Mouse (Mus musculus) neural tube, embryonic 12.5 days (tissue): Measurements from ENCODE around the gene Eml6. TPM values are rescaled to one million over a fixed set of nuclear protein-coding genes. Genes with fewer than 3 reads are reported as not detected.

ENCODE experiments used
- ATAC-seq: fragments of 200-750 bp; cut with Nextera tagmentation; 2 replicates; pipeline ENCODE4 v1.8.0; 2017; ENCODE audit warnings: low read depth, mild to moderate bottlenecking, moderate TSS enrichment, moderate library complexity; ENCODE audit not compliant: low FRiP score
- H3K27ac ChIP-seq: fragments of 300-500 bp; sonication (generic); 2 replicates; pipeline ENCODE4 v1.5.1; 2016
- H3K27me3 ChIP-seq: fragments of 300-500 bp; sonication (generic); replicated peaks from 2 replicates; pipeline ENCODE4 v1.6.1; 2016; ENCODE audit warnings: mild to moderate bottlenecking
- H3K36me3 ChIP-seq: fragments of 300-500 bp; sonication (generic); 2 replicates; pipeline ENCODE4 v1.6.1; 2016; ENCODE audit warnings: mild to moderate bottlenecking
- H3K4me1 ChIP-seq: fragments of 300-500 bp; sonication (generic); 2 replicates; pipeline ENCODE4 v1.6.1; 2016
- H3K4me2 ChIP-seq: fragments of 300-500 bp; sonication (generic); replicated peaks from 2 replicates; pipeline ENCODE4 v1.6.1; 2016; ENCODE audit warnings: mild to moderate bottlenecking
- H3K4me3 ChIP-seq: fragments of 300-500 bp; sonication (generic); 2 replicates; pipeline ENCODE4 v1.5.1; 2016
- H3K9ac ChIP-seq: fragments of 300-500 bp; sonication (generic); 2 replicates; pipeline ENCODE4 v1.6.1; 2016; ENCODE audit warnings: mild to moderate bottlenecking
- H3K9me3 ChIP-seq: fragments of 300-500 bp; sonication (generic); 2 replicates; pipeline ENCODE4 v1.6.1; 2016; ENCODE audit warnings: mild to moderate bottlenecking
- WGBS: fragments of 180-500 bp; shearing (Covaris S2); methylation state at CpG from one replicate; pipeline ENCODE4 v1.1.7; 2016; 5-methylcytosine and 5-hydroxymethylcytosine counted together
- polyA plus RNA-seq: library from polyadenylated mRNA; unstranded; fragments of >200 nt; fragmentation: Nextera tagmentation; extraction: Ambion mirVana; gene quantifications from 2 replicates; pipeline ENCODE4 v1.2.1, GENCODE M21; 2016

Gene Eml6
- polyA plus RNA-seq, 1 experiment from 2014 or later, result 3.7 TPM

DNA sequence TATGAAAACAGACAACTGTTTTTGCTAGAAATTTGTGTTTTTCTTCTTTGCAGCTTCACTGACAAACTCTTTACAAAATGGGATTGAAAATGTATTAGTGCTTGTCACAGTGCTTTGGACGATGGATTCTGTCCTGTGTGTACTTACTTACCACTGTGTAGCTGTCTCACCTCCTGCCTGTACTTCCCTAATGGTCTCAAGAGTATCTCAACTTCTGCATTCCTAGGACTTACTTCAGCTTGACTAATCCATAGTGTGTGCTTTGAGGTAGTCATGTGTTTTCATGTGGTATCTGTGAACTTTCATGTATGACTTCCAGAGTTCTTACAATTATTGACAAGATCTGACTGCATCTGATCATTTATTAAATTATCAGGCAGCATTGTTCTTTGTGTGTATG, 297.9 kb downstream of the Eml6 start:
- no peak for ATAC-seq
- no peak overlapping the region for H3K27ac ChIP-seq
- H3K27me3 ChIP-seq, result no peaks in the 10 kb centered on the region
- WGBS, result 81% methylated on average over 1 of the region's 1 CpGs
- H3K4me1 ChIP-seq, result no peaks in the 10 kb centered on the region
- H3K9ac ChIP-seq, result no peak overlapping the region
- H3K4me3 ChIP-seq, result no peak overlapping the region
- no peaks in the 10 kb centered on the region for H3K9me3 ChIP-seq
- no peaks in the 10 kb centered on the region for H3K36me3 ChIP-seq
- no peak overlapping the region for H3K4me2 ChIP-seq

DNA sequence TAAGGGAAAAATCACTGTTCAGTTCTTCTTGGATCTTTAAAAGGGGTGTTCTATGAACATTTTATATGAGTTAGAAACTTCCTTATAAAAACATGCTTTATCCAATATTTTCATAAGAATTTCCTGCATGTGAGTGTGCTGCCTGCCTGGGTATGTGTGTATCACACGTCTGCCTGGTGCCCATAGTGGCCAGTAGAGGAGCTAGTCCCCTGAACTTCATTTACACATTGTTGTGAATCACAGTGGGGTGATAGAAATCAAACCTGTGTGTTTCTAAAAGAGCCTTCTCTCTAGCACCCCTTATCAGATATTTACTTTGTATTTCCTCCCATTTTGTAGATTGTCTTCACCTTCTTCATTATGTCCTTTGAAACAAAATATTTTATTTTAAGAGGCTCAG, 300.2 kb downstream of the Eml6 start:
- H3K27ac ChIP-seq, result no peak overlapping the region
- no peak for ATAC-seq
- H3K9ac ChIP-seq, result no peak overlapping the region
- no peaks in the 10 kb centered on the region for H3K36me3 ChIP-seq
- H3K4me1 ChIP-seq, result no peaks in the 10 kb centered on the region
- H3K27me3 ChIP-seq, result no peaks in the 10 kb centered on the region
- H3K4me2 ChIP-seq, result no peak overlapping the region
- H3K9me3 ChIP-seq, result no peaks in the 10 kb centered on the region
- 73% methylated on average over 1 of the region's 1 CpGs for whole genome bisulfite sequencing
- no peak overlapping the region for H3K4me3 ChIP-seq

DNA sequence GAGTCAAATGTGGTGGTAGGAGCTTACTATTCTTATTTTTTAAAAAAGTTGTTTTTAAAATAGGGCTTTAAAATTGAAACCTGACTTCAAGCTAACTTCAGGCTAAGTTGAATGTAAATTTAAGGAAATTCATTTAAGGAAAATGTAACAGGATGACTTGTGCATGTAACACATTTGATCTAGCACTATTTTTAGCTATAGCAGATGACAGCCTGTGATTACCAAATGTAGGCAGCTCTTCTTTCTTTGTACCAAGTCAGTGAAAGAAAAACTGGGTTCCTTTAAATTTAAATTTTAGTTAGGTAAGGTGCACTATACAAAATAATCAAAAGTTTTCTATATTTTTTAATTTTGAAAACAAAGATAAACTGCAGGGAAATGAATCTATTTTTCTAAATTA, 300.7 kb downstream of the Eml6 start:
- Histone ChIP-seq H3K27ac (no peak overlapping the region), H3K4me3 (no peak overlapping the region), H3K4me1 (no peaks in the 10 kb centered on the region), H3K27me3 (no peaks in the 10 kb centered on the region), H3K9ac (no peak overlapping the region), H3K4me2 (no peak overlapping the region), H3K9me3 (no peaks in the 10 kb centered on the region), H3K36me3 (no peaks in the 10 kb centered on the region)
- no peak for ATAC-seq

DNA sequence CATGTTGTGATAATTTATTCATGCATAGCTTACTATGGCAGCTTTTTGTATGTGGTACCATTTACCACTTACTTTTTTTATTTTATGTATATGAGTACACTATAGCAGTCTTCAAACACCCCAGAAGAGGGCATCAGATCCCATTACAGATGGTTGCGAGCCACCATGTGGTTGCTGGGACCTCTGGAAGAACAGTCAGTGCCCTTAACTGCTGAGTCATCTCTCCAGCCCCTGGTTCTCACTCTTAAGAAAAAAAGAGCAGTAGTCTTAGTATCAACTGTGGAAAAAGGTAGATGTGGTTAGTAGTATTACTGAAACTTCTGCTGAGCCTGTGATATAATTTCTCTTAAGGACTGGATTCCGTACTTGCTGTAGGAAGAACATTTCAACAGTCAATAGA, 301.6 kb downstream of the Eml6 start:
- Histone ChIP-seq H3K4me2 (no peak overlapping the region), H3K4me3 (no peak overlapping the region), H3K27me3 (no peaks in the 10 kb centered on the region), H3K36me3 (no peaks in the 10 kb centered on the region), H3K4me1 (no peaks in the 10 kb centered on the region), H3K9me3 (no peaks in the 10 kb centered on the region), H3K27ac (no peak overlapping the region), H3K9ac (no peak overlapping the region)
- WGBS, result 98% methylated on average over 2 of the region's 2 CpGs
- no peak for ATAC-seq

DNA sequence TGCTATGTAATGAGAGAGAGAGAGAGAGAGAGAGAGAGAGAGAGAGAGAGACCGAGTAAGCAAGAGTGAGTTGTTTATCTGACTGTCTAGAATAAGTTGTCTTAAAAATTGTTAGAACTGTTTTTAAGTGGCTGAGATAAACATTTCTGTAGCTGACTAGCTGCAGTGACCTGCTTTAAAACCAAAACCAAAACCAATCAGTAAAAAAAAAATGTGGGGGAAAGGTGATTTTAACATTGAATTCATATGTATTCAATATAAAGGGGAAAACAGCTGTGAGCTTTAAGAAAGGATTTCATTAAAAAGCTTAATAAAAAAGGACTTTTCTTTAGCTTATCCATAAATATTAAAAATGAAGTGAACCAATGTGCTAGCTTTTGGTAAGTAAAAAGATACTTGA, 306.2 kb downstream of the Eml6 start:
- WGBS, result 87% methylated on average over 1 of the region's 1 CpGs
- Histone ChIP-seq H3K4me2 (no peak overlapping the region), H3K27ac (no peak overlapping the region), H3K4me3 (no peak overlapping the region), H3K27me3 (no peaks in the 10 kb centered on the region), H3K9me3 (no peaks in the 10 kb centered on the region), H3K9ac (no peak overlapping the region), H3K36me3 (no peaks in the 10 kb centered on the region), H3K4me1 (no peaks in the 10 kb centered on the region)
- no peak for ATAC-seq

DNA sequence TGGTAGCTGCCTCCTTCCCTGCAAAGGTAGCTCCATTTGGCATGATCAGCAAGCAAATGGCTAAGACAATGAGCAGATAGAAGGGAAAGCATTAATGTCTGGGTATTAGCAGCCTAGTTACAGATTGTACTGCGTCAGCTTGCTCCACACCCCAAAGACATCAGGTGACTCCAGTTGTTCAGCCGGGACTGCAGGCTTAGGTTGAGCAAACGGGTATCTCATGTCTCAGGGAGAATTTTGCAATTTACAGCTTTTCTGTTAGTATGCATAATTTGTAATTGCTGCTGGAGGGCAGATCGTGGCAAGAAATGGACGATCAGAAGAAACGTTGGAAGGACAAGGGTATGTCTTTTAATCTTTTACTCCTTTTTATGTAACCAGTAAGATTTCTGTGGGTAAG, 307.3 kb downstream of the Eml6 start:
- H3K4me2 ChIP-seq, result no peak overlapping the region
- H3K9ac ChIP-seq, result no peak overlapping the region
- no peak overlapping the region for H3K4me3 ChIP-seq
- no peaks in the 10 kb centered on the region for H3K27me3 ChIP-seq
- ATAC-seq, result no peak
- H3K4me1 ChIP-seq, result no peaks in the 10 kb centered on the region
- H3K9me3 ChIP-seq, result no peaks in the 10 kb centered on the region
- H3K36me3 ChIP-seq, result no peaks in the 10 kb centered on the region; the same call in 1 of the 2 replicates
- WGBS, result 83% methylated on average over 6 of the region's 6 CpGs
- no peak overlapping the region for H3K27ac ChIP-seq

DNA sequence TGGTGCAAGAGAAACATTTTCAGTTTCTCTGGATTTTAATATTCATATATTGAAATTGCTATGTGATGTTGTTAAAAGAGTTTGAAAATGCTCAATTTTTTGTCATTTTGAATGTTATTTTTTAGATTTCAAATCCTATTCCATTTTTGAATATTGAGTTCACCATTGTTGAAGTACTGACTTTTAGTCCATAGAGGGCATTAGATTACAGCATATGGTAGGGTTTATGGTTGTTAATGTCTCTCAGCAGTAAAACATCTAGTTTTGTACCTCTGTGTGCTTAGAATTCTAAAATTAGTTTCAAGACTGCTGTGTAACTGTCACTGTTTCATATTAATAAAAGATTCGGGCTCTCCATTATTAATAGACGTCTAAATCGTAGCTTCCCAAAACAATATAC, 310.3 kb downstream of the Eml6 start:
- no peak for ATAC-seq
- 96% methylated on average over 3 of the region's 3 CpGs for WGBS
- Histone ChIP-seq H3K9me3 (no peaks in the 10 kb centered on the region), H3K27me3 (no peaks in the 10 kb centered on the region), H3K4me3 (no peak overlapping the region), H3K36me3 (no peaks in the 10 kb centered on the region; the same call in 1 of the 2 replicates), H3K9ac (no peak overlapping the region), H3K27ac (no peak overlapping the region), H3K4me1 (no peaks in the 10 kb centered on the region), H3K4me2 (no peak overlapping the region)

DNA sequence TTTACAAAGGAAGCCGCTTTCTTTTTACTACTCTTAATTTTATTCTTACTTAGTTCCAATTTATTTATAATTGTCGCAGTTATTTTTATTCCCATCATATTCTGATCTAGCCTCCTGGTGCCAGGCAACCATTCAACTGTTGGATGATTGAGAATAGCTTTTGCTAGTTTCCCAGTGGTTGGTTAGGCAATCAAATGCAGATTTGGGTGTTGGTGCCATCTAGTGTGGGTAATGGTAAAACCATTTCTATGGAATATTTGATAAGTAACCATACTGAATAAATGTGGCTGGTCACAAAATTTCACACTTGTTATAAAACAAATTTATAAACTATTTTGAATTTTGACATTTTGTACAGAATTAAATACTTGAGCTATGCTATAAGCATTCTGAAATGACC, 311.0 kb downstream of the Eml6 start:
- Histone ChIP-seq H3K27me3 (no peaks in the 10 kb centered on the region), H3K9ac (no peak overlapping the region), H3K36me3 (no peaks in the 10 kb centered on the region; the same call in 1 of the 2 replicates), H3K4me3 (no peak overlapping the region), H3K4me1 (no peaks in the 10 kb centered on the region), H3K27ac (no peak overlapping the region), H3K4me2 (no peak overlapping the region), H3K9me3 (no peaks in the 10 kb centered on the region)
- 95% methylated on average over 2 of the region's 2 CpGs for WGBS
- no peak for ATAC-seq

DNA sequence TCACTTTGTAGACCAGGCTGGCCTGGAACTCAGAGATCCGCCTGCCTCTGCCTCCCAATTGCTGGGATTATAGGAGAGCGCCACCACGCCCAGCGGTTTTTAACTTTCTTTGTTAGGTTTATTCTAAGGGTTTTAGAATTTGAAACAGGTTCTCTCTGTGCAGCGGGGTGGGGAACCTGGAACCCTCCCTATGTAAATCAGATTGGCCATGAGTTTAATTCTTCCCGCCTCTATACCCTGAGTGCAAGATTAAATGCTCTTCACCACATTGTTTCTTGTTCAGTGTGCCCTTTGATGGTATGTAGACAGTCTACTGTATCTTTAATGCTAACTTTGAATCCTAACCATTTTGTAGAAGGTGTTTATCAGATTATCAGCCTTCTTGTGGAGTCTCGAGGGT, 311.7 kb downstream of the Eml6 start:
- no peak overlapping the region for H3K9ac ChIP-seq
- no peaks in the 10 kb centered on the region for H3K27me3 ChIP-seq
- H3K9me3 ChIP-seq, result no peaks in the 10 kb centered on the region
- H3K36me3 ChIP-seq, result no peaks in the 10 kb centered on the region; the same call in 1 of the 2 replicates
- no peaks in the 10 kb centered on the region for H3K4me1 ChIP-seq
- H3K4me3 ChIP-seq, result no peak overlapping the region
- ATAC-seq, result no peak
- no peak overlapping the region for H3K4me2 ChIP-seq
- H3K27ac ChIP-seq, result no peak overlapping the region
- WGBS, result 88% methylated on average over 7 of the region's 7 CpGs

DNA sequence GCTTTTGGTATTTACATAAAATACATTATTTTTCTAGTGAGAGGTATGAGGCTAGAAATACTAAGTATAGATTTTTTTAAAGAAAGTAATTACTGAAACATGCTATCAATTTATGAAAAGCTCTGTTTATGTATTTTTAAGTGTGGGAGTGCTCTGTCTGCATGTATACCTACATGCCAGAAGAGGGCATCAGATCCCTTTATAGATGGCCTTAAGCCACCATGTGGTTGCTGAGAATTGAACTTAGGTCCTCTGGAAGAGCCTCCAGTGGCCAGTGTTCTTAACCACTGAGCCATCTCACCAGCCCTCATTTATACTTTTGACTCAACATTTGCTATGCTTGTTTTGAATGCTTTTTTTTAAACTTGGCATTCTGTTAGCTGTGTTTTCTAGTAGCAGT, 316.3 kb downstream of the Eml6 start:
- peaks cover 21% of the 10 kb centered on the region for H3K36me3 ChIP-seq
- no peak for ATAC-seq

DNA sequence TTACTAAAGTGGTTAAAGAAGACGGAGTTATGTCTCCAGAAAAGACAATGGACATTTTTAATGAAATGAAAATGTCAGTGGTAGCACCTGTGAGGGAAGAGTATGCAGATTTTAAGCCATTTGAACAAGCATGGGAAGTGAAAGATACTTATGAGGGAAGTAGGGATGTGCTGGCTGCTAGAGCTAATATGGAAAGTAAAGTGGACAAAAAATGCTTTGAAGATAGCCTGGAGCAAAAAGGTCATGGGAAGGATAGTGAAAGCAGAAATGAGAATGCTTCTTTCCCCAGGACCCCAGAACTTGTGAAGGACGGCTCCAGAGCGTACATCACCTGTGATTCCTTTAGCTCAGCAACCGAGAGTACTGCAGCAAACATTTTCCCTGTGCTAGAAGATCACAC, 319.0 kb downstream of the Eml6 start:
- H3K27me3 ChIP-seq, result no peaks in the 10 kb centered on the region
- no peak overlapping the region for H3K4me2 ChIP-seq
- WGBS, result 93% methylated on average over 4 of the region's 4 CpGs
- no peak overlapping the region for H3K9ac ChIP-seq
- H3K4me3 ChIP-seq, result no peak overlapping the region
- no peak overlapping the region for H3K27ac ChIP-seq
- no peaks in the 10 kb centered on the region for H3K4me1 ChIP-seq
- H3K36me3 ChIP-seq, result peaks cover 21% of the 10 kb centered on the region
- no peaks in the 10 kb centered on the region for H3K9me3 ChIP-seq
- ATAC-seq, result no peak

More for the DNA sequence above, 316.3 kb downstream of the Eml6 start:
- Histone ChIP-seq H3K9ac (no peak overlapping the region), H3K27me3 (no peaks in the 10 kb centered on the region), H3K4me2 (no peak overlapping the region), H3K4me3 (no peak overlapping the region), H3K27ac (no peak overlapping the region), H3K4me1 (no peaks in the 10 kb centered on the region), H3K9me3 (no peaks in the 10 kb centered on the region)

DNA sequence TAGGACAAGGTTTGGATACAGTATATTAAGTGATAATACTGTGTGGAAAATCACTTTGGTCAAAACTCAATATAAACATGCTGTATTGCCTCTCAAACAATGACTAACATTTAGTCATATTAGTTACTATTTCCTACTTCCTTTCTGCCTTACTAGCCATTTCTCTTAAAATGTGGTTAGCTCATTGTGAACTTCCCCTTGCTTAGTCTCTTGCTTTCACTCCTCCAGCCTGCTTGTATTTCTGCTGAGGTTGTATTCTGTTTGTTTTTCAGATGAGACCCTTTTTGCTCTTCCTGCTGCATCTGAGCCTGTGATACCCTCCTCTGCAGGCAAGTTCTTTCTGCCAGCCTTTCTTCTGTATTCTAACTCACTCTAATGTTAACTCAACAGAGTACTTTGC, 320.6 kb downstream of the Eml6 start:
- H3K27ac ChIP-seq, result no peak overlapping the region
- no peak for ATAC-seq

DNA sequence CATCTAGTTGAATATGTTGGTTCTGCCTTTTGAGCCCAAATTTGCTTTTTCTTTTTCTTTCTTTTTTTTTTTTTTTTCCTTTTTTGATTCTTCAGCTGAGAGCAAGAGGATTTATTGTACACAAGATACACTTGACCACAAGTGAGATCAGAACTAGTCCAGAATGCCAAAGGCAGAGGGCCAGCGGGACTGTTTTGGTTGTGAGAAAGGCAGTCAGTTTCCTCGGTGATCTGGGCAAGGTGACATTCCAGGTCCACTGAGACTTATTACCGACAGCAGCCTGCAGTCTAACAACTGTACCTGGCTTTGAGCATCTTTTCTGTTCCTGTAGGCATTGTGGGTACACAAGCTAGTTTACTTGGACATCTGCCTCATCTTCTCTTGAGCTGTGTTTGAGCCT, 323.1 kb downstream of the Eml6 start:
- H3K9ac ChIP-seq, result no peak overlapping the region
- no peak for ATAC-seq
- H3K4me1 ChIP-seq, result no peaks in the 10 kb centered on the region
- H3K27ac ChIP-seq, result no peak overlapping the region
- H3K27me3 ChIP-seq, result no peaks in the 10 kb centered on the region
- no peak overlapping the region for H3K4me3 ChIP-seq
- no peaks in the 10 kb centered on the region for H3K9me3 ChIP-seq
- peaks cover 10% of the 10 kb centered on the region for H3K36me3 ChIP-seq
- no peak overlapping the region for H3K4me2 ChIP-seq
- 86% methylated on average over 3 of the region's 3 CpGs for WGBS

More for the DNA sequence above, 320.6 kb downstream of the Eml6 start:
- Histone ChIP-seq H3K4me3 (no peak overlapping the region), H3K9ac (no peak overlapping the region), H3K4me2 (no peak overlapping the region), H3K4me1 (no peaks in the 10 kb centered on the region), H3K36me3 (peaks cover 21% of the 10 kb centered on the region), H3K9me3 (no peaks in the 10 kb centered on the region), H3K27me3 (no peaks in the 10 kb centered on the region)

DNA sequence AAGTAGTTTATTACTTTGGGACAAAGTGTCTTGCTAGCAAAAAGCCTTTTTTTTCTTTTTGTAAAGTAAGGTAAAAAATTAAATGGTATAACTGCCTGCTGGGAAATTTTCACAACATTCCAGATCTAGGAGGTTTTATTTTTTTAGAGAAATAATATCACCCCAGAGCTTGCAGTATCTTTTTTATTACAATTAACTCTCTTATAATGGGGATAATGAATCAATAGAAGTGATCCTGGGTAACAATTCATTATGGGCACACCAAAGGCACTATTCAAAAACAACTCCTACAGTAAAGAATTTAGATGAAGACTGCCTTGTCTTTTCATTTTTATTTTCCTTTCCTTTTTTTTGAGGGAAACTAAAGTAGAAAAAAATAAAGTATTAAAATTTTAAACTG, 331.1 kb downstream of the Eml6 start:
- no peak for ATAC-seq
- Histone ChIP-seq H3K36me3 (no peaks in the 10 kb centered on the region), H3K27me3 (no peaks in the 10 kb centered on the region), H3K9ac (no peak overlapping the region), H3K4me3 (no peak overlapping the region), H3K4me1 (peaks cover 10% of the 10 kb centered on the region; the same call in 1 of the 2 replicates), H3K27ac (no peak overlapping the region), H3K4me2 (no peak overlapping the region), H3K9me3 (no peaks in the 10 kb centered on the region)
